Mouse (Mus musculus) effector memory CD4-positive, alpha-beta T cell, adult 7 months (primary cell): ENCODE measurements around the gene Cklf. TPM values are rescaled to one million over a fixed set of nuclear protein-coding genes. Genes with fewer than 3 reads are reported as not detected.

ENCODE experiments used
- polyA plus RNA-seq: library from polyadenylated mRNA; unstranded; fragments of 100-300 nt; shearing (Covaris generic); gene quantifications from one replicate; pipeline ENCODE4 v1.2.1, GENCODE M21; 2017

The Cklf gene
- 71.4 TPM for polyA plus RNA-seq

GRCm38 (mm10) chr8:104250439-104251367 lies at the start of gene Cklf:
Gene Cklf (plus strand): TSS chr8:104250861.

GRCm38 (mm10) chr8:104248276-104248675 lies 2.4 kb upstream of the Cklf start, which contains the start of gene Tk2:
Gene Tk2 (minus strand): TSS chr8:104248558.

GRCm38 (mm10) chr8:104293081-104293480 lies 42.4 kb downstream of the Cklf start, which contains the start of gene Cmtm2a:
Gene Cmtm2a (minus strand): TSS chr8:104293181.

GRCm38 (mm10) chr8:104309441-104310155 lies 58.9 kb downstream of the Cklf start, which contains the start of the genes Gm45711 and Cmtm1:
Gene Gm45711 (minus strand): TSS chr8:104310081.
Gene Cmtm1 (minus strand): TSS chr8:104310145.

Other genes with a start within 250 kb of the Cklf start
- gene Cdh5, start 149.2 kb upstream of the Cklf start, polyA plus RNA-seq = 0.85 TPM
- gene Bean1, start 80.4 kb upstream of the Cklf start, polyA plus RNA-seq = 1.0 TPM
- gene Tk2, start 2.3 kb upstream of the Cklf start, polyA plus RNA-seq = 60.2 TPM
- not detected for gene Cmtm2a, start 42.3 kb downstream of the Cklf start, polyA plus RNA-seq
- gene Gm45711, start 59.2 kb downstream of the Cklf start, polyA plus RNA-seq = not detected
- not detected for gene Cmtm1, start 59.3 kb downstream of the Cklf start, polyA plus RNA-seq
- gene Gm11020, start 70.7 kb downstream of the Cklf start, polyA plus RNA-seq = not detected
- gene Cmtm2b, start 71.4 kb downstream of the Cklf start, polyA plus RNA-seq = not detected
- 5.7 TPM for gene Cmtm3, start 88.5 kb downstream of the Cklf start, polyA plus RNA-seq
- 0.87 TPM for gene Cmtm4, start 144.9 kb downstream of the Cklf start, polyA plus RNA-seq
- 50.4 TPM for gene Dync1li2, start 192.2 kb downstream of the Cklf start, polyA plus RNA-seq